In genomic region chr16:78531957-78532605, GRCm38 (mm10) we compare ENCODE assay signal across 16 mouse cellular contexts. TPM values are rescaled to one million over a fixed set of nuclear protein-coding genes. Genes with fewer than 3 reads are reported as not detected.
A peak's percentile ranks its signal among the peaks of the same experiment; 100 is the strongest.
DNase-seq lines count a peak whose midpoint lies in the region; ATAC-seq lines count a peak whose summit lies in the region.
"Had no signal": no experiment of that assay in that cellular context is flagged by ENCODE, and none has a peak within 500 bp of the region (broad histone marks: within the 10 kb centered on the region; RNA-seq: fewer than 3 reads in every experiment).

No protein-coding gene starts in this region.

- peak; percentile 16 for DNase-seq in embryo, embryonic 10.5 days (ENCODE audit: low spot score)
- DNase-seq in embryo, embryonic 10 days (ENCODE audit: low spot score) = no peak
- peak; percentile 30 for DNase-seq in midbrain, embryonic 14.5 days
- DNase-seq in naive thymus-derived CD4-positive, alpha-beta T cell, adult 2 months (ENCODE audit: low read depth) = peak; percentile 69
- DNase-seq in adrenal gland, adult 8-10 months = no peak
- DNase-seq: adrenal gland, postnatal 14 days; cerebellum, adult 8-10 months; heart, postnatal 4 days; kidney, adult 9 months; liver, postnatal 0 days; right cerebral cortex, postnatal 14 days had no signal

- no peaks in the 10 kb centered on the region for H3K27me3 ChIP-seq in midbrain, embryonic 14.5 days (ENCODE audit: control insufficient read depth, insufficient read depth, low read length)
- H3K27me3 ChIP-seq in midbrain, embryonic 16.5 days (ENCODE audit: control insufficient read depth, insufficient read depth, low read depth, low read length) = no peaks in the 10 kb centered on the region
- no peaks in the 10 kb centered on the region for H3K27me3 ChIP-seq in hindbrain, embryonic 12.5 days
- H3K27me3 ChIP-seq: embryonic facial prominence, embryonic 13.5 days; stomach, embryonic 15.5 days had no signal

- H3K9me3 ChIP-seq in midbrain, embryonic 14.5 days (ENCODE audit: control insufficient read depth, low read length) = no peaks in the 10 kb centered on the region
- no peaks in the 10 kb centered on the region for H3K9me3 ChIP-seq in midbrain, embryonic 16.5 days (replicated peaks; ENCODE audit: control insufficient read depth, low read length, poor library complexity, severe bottlenecking)
- H3K9me3 ChIP-seq in hindbrain, embryonic 12.5 days (replicated peaks) = no peaks in the 10 kb centered on the region
- H3K9me3 ChIP-seq: embryonic facial prominence, embryonic 13.5 days; stomach, embryonic 15.5 days had no signal

- no peak for ATAC-seq in midbrain, embryonic 14.5 days (ENCODE audit: low FRiP score, low TSS enrichment)
- ATAC-seq in midbrain, embryonic 16.5 days = no peak
- ATAC-seq in common myeloid progenitor, adult 5-6 weeks (replicated peaks; ENCODE audit: low read depth, poor library complexity, severe bottlenecking) = peak; percentile 82
- ATAC-seq in hindbrain, embryonic 12.5 days (ENCODE audit: low FRiP score) = no peak
- ATAC-seq: liver, postnatal 0 days had no signal

- H3K36me3 ChIP-seq in midbrain, embryonic 14.5 days (ENCODE audit: control insufficient read depth, insufficient read depth, low read length) = no peaks in the 10 kb centered on the region
- no peaks in the 10 kb centered on the region for H3K36me3 ChIP-seq in midbrain, embryonic 16.5 days (ENCODE audit: control insufficient read depth, insufficient read depth, low read length)
- H3K36me3 ChIP-seq in hindbrain, embryonic 12.5 days = no peaks in the 10 kb centered on the region
- H3K36me3 ChIP-seq: embryonic facial prominence, embryonic 13.5 days; stomach, embryonic 15.5 days had no signal

- no peak overlapping the region for H3K4me3 ChIP-seq in midbrain, embryonic 14.5 days (replicated peaks; ENCODE audit: low read depth, low read length)
- no peak overlapping the region for H3K4me3 ChIP-seq in midbrain, embryonic 16.5 days (ENCODE audit: low read depth, low read length)
- no peak overlapping the region for H3K4me3 ChIP-seq in hindbrain, embryonic 12.5 days
- H3K4me3 ChIP-seq: embryonic facial prominence, embryonic 13.5 days; stomach, embryonic 15.5 days had no signal

- H3K27ac ChIP-seq in midbrain, embryonic 14.5 days (replicated peaks; ENCODE audit: low read depth, low read length) = no peak overlapping the region
- no peak overlapping the region for H3K27ac ChIP-seq in midbrain, embryonic 16.5 days (ENCODE audit: low read length)
- H3K27ac ChIP-seq in hindbrain, embryonic 12.5 days = no peak overlapping the region
- H3K27ac ChIP-seq: embryonic facial prominence, embryonic 13.5 days; stomach, embryonic 15.5 days had no signal

- H3K4me2 ChIP-seq in midbrain, embryonic 14.5 days (ENCODE audit: low read length) = no peak overlapping the region
- H3K4me2 ChIP-seq in midbrain, embryonic 16.5 days (ENCODE audit: low read length) = no peak overlapping the region
- H3K4me2 ChIP-seq in hindbrain, embryonic 12.5 days (replicated peaks) = no peak overlapping the region
- H3K4me2 ChIP-seq: embryonic facial prominence, embryonic 13.5 days; stomach, embryonic 15.5 days had no signal

- 25% methylated on average over 6 of the region's 6 CpGs for WGBS in midbrain, embryonic 14.5 days
- 16% methylated on average over 6 of the region's 6 CpGs for WGBS in midbrain, embryonic 16.5 days
- 52% methylated on average over 6 of the region's 6 CpGs for WGBS in hindbrain, embryonic 12.5 days

- no peaks in the 10 kb centered on the region for H3K4me1 ChIP-seq in midbrain, embryonic 14.5 days (ENCODE audit: control insufficient read depth, insufficient read depth, low read length)
- H3K4me1 ChIP-seq in midbrain, embryonic 16.5 days (ENCODE audit: control insufficient read depth, insufficient read depth, low read length) = no peaks in the 10 kb centered on the region
- no peaks in the 10 kb centered on the region for H3K4me1 ChIP-seq in hindbrain, embryonic 12.5 days
- H3K4me1 ChIP-seq: embryonic facial prominence, embryonic 13.5 days; stomach, embryonic 15.5 days had no signal

- no peak overlapping the region for H3K9ac ChIP-seq in midbrain, embryonic 14.5 days (replicated peaks; ENCODE audit: low read length)
- H3K9ac ChIP-seq in midbrain, embryonic 16.5 days (ENCODE audit: low read depth, low read length) = no peak overlapping the region
- H3K9ac ChIP-seq in hindbrain, embryonic 12.5 days = no peak overlapping the region
- H3K9ac ChIP-seq: embryonic facial prominence, embryonic 13.5 days; liver, postnatal 0 days; stomach, embryonic 15.5 days had no signal

RNA-seq across cellular contexts. Expression of gene D16Ertd472e, which starts 44.4 kb away (rescaled TPM):
- 6.2 and 8.1 TPM in 2 replicates for polyA plus RNA-seq in midbrain, embryonic 14.5 days (2014; fragmentation: Nextera tagmentation; extraction: Ambion mirVana)
- polyA plus RNA-seq in midbrain, embryonic 16.5 days (2015; fragmentation: Nextera tagmentation; extraction: Ambion mirVana) = 6.5 and 8.4 TPM in 2 replicates
- 41.8 and 53.9 TPM in 2 replicates for total RNA-seq in common myeloid progenitor, adult 5-6 weeks (2017)
- 15.0 and 16.4 TPM in 2 replicates for polyA plus RNA-seq in hindbrain, embryonic 12.5 days (2016; fragmentation: Nextera tagmentation; extraction: Ambion mirVana)
- 10 to 100 TPM; 22.2 to 58.2 (median 30.5) TPM for total RNA-seq in adrenal gland, adult 8-10 months (2022)

Comparison
In these comparisons a context has a peak if more than half of its experiments do, and no peak if none do; other contexts are left out.
1. DNase-seq: peak in embryo, embryonic 10.5 days (single experiment), midbrain, embryonic 14.5 days (single experiment) and naive thymus-derived CD4-positive, alpha-beta T cell, adult 2 months (single experiment); none in embryo, embryonic 10 days (single experiment) and adrenal gland, adult 8-10 months (single experiment).